Mouse (Mus musculus): Measurements from ENCODE around the gene Ccl19.
"Not testable (repeated sequence)": the region's sequence is repeated elsewhere in the genome, so short reads cannot be mapped to it uniquely, and the experiment has no call there.

Ccl19 gene

DNA sequence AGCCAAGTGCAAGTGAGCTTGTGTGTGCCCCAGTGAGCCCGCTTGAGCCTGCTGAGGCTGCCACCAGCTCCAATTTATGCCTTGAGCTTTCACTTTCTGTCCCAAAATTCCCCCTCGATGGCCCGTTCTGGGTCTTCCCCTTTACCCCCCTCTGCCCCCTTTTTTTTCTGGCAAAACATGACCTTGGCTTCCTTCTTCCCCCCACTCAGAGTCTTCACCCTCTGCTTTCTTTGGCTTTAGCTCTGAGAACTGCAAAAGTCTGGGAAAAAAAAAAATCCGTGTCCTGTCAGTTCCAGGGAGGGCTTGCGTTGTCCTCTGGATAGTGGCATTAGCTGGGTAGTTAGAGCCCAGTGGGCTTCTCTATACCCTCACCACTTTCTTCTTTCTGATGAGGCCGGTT lies at the start of gene Ccl19:
Gene Ccl19, minus strand, starts transcription at position 101 of the 400 bp plus-strand sequence.
- not testable (repeated sequence) for DNase-seq (ENCODE audit: extremely low spot score, low spot score)

DNA sequence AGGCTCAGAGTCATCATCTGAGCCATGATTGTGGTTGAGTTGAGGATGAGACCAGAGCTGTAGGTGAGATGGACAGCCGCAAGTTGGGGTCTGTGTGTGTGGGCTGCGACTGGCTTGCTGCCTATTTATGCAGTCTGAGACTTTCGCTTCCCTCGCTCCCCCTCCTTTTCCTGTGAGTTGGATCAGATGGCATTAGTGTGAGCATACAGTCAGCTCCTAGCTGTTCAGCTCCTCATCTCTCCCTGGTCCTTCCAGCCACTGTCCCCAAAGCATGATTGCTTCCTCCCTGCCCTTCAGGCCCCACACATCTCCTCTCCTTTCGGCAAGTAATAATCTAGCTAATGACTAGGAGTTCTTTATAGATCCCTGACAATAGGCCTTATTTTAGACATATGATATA lies 17.5 kb upstream of the Ccl19 start, which contains the start of gene Ccl21a:
Gene Ccl21a, minus strand, starts transcription at position 101 of the 400 bp plus-strand sequence.
- DNase-seq (ENCODE audit: extremely low spot score, low spot score) = not testable (repeated sequence)

- DNase-seq (ENCODE audit: extremely low spot score, low spot score) = not testable (repeated sequence)
These were observed 21.1 kb downstream of the Ccl19 start, which contains the start of gene 4930578G10Rik for GRCm38 (mm10) chr4:42735245-42735644. Gene 4930578G10Rik, plus strand, starts transcription at chr4:42735545.
